Mouse (Mus musculus) liver (tissue): ENCODE data around the gene Omg.

Source experiments
- DNase-seq: peaks from one replicate; pipeline ENCODE4 v3.0.0-alpha.2; 2020; ENCODE audit warnings: mixed read lengths

Omg gene

GRCm38 (mm10) chr11:79515331-79515730, 11.4 kb upstream of the Omg start:
- no peak for DNase-seq

GRCm38 (mm10) chr11:79511970-79512369, 8.1 kb upstream of the Omg start:
- DNase-seq = no peak

- no peak for DNase-seq
Observed at GRCm38 (mm10) chr11:79504506-79504905, 622 bp upstream of the Omg start.

GRCm38 (mm10) chr11:79502917-79503316, 967 bp downstream of the Omg start:
- DNase-seq = no peak

- DNase-seq = no peak
Observed at GRCm38 (mm10) chr11:79494976-79495800, 8.7 kb downstream of the Omg start.

- DNase-seq = no peak
Observed at GRCm38 (mm10) chr11:79484721-79485120, 19.2 kb downstream of the Omg start.

GRCm38 (mm10) chr11:79483876-79484528, 19.9 kb downstream of the Omg start:
- no peak for DNase-seq

- no peak for DNase-seq
Observed at GRCm38 (mm10) chr11:79483392-79483791, 20.5 kb downstream of the Omg start.

GRCm38 (mm10) chr11:79468097-79468496, 35.8 kb downstream of the Omg start:
- no peak for DNase-seq

- no peak for DNase-seq
Observed at GRCm38 (mm10) chr11:79460756-79461450, 43.0 kb downstream of the Omg start.

GRCm38 (mm10) chr11:79459846-79460245, 44.0 kb downstream of the Omg start:
- DNase-seq = no peak

- DNase-seq = peak; percentile 12
Observed at GRCm38 (mm10) chr11:79457928-79458327, 46.0 kb downstream of the Omg start.

- DNase-seq = no peak
Observed at GRCm38 (mm10) chr11:79452966-79453365, 50.9 kb downstream of the Omg start.
